Mouse (Mus musculus) stomach, postnatal 0 days (tissue): ENCODE measurements around the gene Trub1.

Source experiments
- CTCF ChIP-seq: IDR thresholded peaks from 2 replicates; pipeline ENCODE4 v1.5.1; 2016; ENCODE audit warnings: antibody characterized with exemption, low read depth, mild to moderate bottlenecking, moderate library complexity
- EP300 ChIP-seq: optimal IDR thresholded peaks from 2 replicates; pipeline ENCODE3; 2016; ENCODE audit warnings: antibody characterized with exemption

- TF ChIP-seq CTCF (no peak), EP300 (no peak)
These were observed 13.4 kb upstream of the Trub1 start for GRCm38 (mm10) chr19:57439296-57439695.
